Mouse (Mus musculus) limb, embryonic 10.5 days (tissue): ENCODE data around the gene Slc46a2. TPM values are rescaled to one million over a fixed set of nuclear protein-coding genes. Genes with fewer than 3 reads are reported as not detected.

Experiments used
- DNase-seq: peaks from one replicate; pipeline ENCODE4 v3.0.0-alpha.2; 2017; ENCODE audit warnings: low spot score
- H3K27ac ChIP-seq: fragments of 300-500 bp; sonication (generic); 2 replicates; pipeline ENCODE4 v1.5.1; 2016; ENCODE audit warnings: mild to moderate bottlenecking
- H3K27me3 ChIP-seq: fragments of 300-500 bp; sonication (generic); 2 replicates; pipeline ENCODE4 v1.6.1; 2016; ENCODE audit warnings: low read depth, mild to moderate bottlenecking; ENCODE audit not compliant: poor library complexity, severe bottlenecking
- H3K36me3 ChIP-seq: fragments of 300-500 bp; sonication (generic); 2 replicates; pipeline ENCODE4 v1.6.1; 2016; ENCODE audit warnings: mild to moderate bottlenecking, moderate library complexity
- H3K4me1 ChIP-seq: fragments of 300-500 bp; sonication (generic); 2 replicates; pipeline ENCODE4 v1.6.1; 2016
- H3K4me3 ChIP-seq: fragments of 300-500 bp; sonication (generic); 2 replicates; pipeline ENCODE4 v1.5.1; 2016; ENCODE audit warnings: mild to moderate bottlenecking, moderate library complexity
- H3K9me3 ChIP-seq: fragments of 300-500 bp; sonication (generic); replicated peaks from 2 replicates; pipeline ENCODE4 v1.6.1; 2016; ENCODE audit warnings: mild to moderate bottlenecking
- WGBS: fragments of 180-500 bp; shearing (Covaris S2); methylation state at CpG from one replicate; pipeline ENCODE4 v1.1.7; 2016; 5-methylcytosine and 5-hydroxymethylcytosine counted together
- polyA plus RNA-seq: library from polyadenylated mRNA; unstranded; fragments of >200 nt; fragmentation: Nextera tagmentation; extraction: Ambion mirVana; gene quantifications from 2 replicates; pipeline ENCODE4 v1.2.1, GENCODE M21; 2016

The Slc46a2 gene
- polyA plus RNA-seq, 1 experiment from 2014 or later, result not detected

GRCm38 (mm10) chr4:59884136-59884696 is 30.6 kb downstream of the Slc46a2 start:
- no peaks in the 10 kb centered on the region for H3K4me1 ChIP-seq
- H3K27ac ChIP-seq, result no peak overlapping the region
- 81% methylated on average over 6 of the region's 6 CpGs for WGBS
- no peaks in the 10 kb centered on the region for H3K9me3 ChIP-seq
- H3K36me3 ChIP-seq, result peaks cover 10% of the 10 kb centered on the region
- no peak overlapping the region for H3K4me3 ChIP-seq
- H3K27me3 ChIP-seq, result no peaks in the 10 kb centered on the region
- DNase-seq, result no peak

DNA sequence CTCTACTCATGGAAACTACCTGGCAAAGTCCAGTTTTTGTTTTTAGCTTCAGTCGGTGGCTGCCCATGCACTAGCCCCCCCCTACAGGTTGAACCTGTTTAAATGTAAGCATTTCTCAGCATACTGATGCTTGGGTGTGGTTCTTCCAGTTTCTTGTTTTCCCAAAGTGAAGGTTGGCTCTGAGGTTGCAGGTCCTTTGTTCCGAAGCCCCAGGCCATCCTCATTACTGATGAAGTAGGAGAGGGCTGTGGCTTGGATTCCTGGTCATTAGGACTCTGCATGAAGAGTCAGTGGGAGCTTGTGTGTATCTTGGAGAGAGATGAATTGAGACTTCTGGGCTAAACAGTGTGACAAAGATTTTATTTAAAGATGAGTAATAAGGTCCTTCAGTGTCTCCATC is 33.6 kb downstream of the Slc46a2 start:
- no peak for DNase-seq
- WGBS, result 91% methylated on average over 2 of the region's 2 CpGs
- Histone ChIP-seq H3K4me1 (no peaks in the 10 kb centered on the region), H3K4me3 (no peak overlapping the region), H3K27me3 (no peaks in the 10 kb centered on the region), H3K36me3 (peaks cover 7% of the 10 kb centered on the region), H3K27ac (no peak overlapping the region), H3K9me3 (no peaks in the 10 kb centered on the region)

- Histone ChIP-seq H3K36me3 (0 out of 2 replicates have a peak, but pooled peaks cover 6% of the 10 kb centered on the region), H3K4me1 (no peaks in the 10 kb centered on the region), H3K27ac (no peak overlapping the region), H3K4me3 (no peak overlapping the region), H3K9me3 (no peaks in the 10 kb centered on the region), H3K27me3 (no peaks in the 10 kb centered on the region)
- no peak for DNase-seq
- 90% methylated on average over 5 of the region's 5 CpGs for WGBS
Measured at GRCm38 (mm10) chr4:59880725-59881124, 34.1 kb downstream of the Slc46a2 start.

- no peak for DNase-seq
- Histone ChIP-seq H3K4me1 (no peaks in the 10 kb centered on the region), H3K4me3 (no peak overlapping the region), H3K27ac (no peak overlapping the region), H3K9me3 (no peaks in the 10 kb centered on the region), H3K27me3 (no peaks in the 10 kb centered on the region), H3K36me3 (0 out of 2 replicates have a peak, but pooled peaks cover 6% of the 10 kb centered on the region)
- WGBS, result 95% methylated on average over 3 of the region's 3 CpGs
Measured at GRCm38 (mm10) chr4:59879444-59879843, 35.4 kb downstream of the Slc46a2 start.

DNA sequence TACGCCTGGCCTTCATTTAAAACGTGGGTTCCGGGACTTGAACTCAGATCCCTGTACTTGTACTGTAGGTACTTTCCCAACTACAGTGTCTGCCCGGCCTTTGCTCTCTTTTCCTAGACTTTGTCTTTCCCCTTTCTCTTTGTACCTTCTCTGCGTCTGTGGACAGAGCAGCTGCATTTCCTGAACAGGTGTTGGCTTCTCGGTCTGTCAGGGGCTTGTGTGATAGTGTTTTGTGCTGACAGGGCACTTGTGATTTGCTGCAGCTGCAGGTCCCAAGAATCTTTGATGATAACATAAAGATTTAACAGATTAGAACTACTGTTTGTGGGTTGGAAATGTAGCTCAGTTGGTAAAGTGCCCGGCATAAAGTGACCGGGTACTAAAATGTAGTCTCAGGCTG is 36.3 kb downstream of the Slc46a2 start:
- DNase-seq, result no peak
- Histone ChIP-seq H3K36me3 (0 out of 2 replicates have a peak, but pooled peaks cover 6% of the 10 kb centered on the region), H3K4me3 (no peak overlapping the region), H3K9me3 (no peaks in the 10 kb centered on the region), H3K27ac (no peak overlapping the region), H3K27me3 (no peaks in the 10 kb centered on the region), H3K4me1 (no peaks in the 10 kb centered on the region)
- WGBS, result 92% methylated on average over 8 of the region's 8 CpGs

GRCm38 (mm10) chr4:59877025-59877424 is 37.8 kb downstream of the Slc46a2 start:
- Histone ChIP-seq H3K27me3 (no peaks in the 10 kb centered on the region), H3K4me3 (no peak overlapping the region), H3K4me1 (no peaks in the 10 kb centered on the region), H3K36me3 (no peaks in the 10 kb centered on the region), H3K9me3 (no peaks in the 10 kb centered on the region), H3K27ac (no peak overlapping the region)
- WGBS, result 90% methylated on average over 2 of the region's 2 CpGs
- no peak for DNase-seq

DNA sequence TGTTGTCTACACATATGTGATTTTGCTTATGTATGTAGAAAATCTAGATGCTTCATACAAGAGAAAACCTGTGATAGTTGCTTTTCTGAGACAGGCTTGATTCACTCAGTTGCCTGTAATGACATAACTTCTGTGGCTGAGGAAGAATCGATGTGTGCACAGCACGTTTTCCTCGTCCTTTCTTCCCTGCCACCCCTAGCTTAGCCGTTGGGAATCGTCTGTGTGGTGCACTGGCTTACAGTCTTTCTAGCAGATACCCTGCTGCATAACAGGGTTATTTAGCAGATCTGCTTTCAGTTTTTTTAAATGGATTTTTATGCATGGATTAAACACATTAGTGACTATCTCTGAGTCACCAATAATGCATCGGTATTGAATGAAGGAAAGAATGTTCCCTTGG is 38.3 kb downstream of the Slc46a2 start:
- H3K36me3 ChIP-seq, result no peaks in the 10 kb centered on the region
- no peak overlapping the region for H3K4me3 ChIP-seq
- no peaks in the 10 kb centered on the region for H3K27me3 ChIP-seq
- H3K4me1 ChIP-seq, result no peaks in the 10 kb centered on the region
- 91% methylated on average over 6 of the region's 6 CpGs for WGBS
- no peak overlapping the region for H3K27ac ChIP-seq
- DNase-seq, result no peak
- H3K9me3 ChIP-seq, result no peaks in the 10 kb centered on the region

DNA sequence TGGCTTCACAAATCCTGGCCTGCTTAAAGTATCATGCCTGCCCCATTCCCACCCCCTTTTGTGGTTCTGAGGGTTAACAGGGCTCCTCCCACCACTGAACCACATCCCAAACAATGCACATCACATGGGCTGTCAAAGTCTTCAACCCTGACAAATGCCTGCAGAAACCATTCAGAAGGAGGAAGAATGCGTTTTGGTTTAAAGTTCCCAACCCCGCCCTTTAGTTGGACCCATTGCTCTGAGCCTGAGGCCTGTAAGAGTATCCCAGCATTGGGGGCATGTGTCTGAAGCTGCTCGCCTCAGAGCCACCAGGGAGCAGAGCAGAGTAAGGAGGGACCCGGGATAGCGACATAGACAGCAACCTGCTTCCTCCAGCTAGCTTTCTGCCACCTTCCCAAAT is 41.0 kb downstream of the Slc46a2 start:
- no peak overlapping the region for H3K4me3 ChIP-seq
- no peaks in the 10 kb centered on the region for H3K9me3 ChIP-seq
- H3K27ac ChIP-seq, result no peak overlapping the region
- no peaks in the 10 kb centered on the region for H3K36me3 ChIP-seq
- no peaks in the 10 kb centered on the region for H3K27me3 ChIP-seq
- no peaks in the 10 kb centered on the region for H3K4me1 ChIP-seq
- DNase-seq, result no peak
- WGBS, result 56% methylated on average over 5 of the region's 5 CpGs

DNA sequence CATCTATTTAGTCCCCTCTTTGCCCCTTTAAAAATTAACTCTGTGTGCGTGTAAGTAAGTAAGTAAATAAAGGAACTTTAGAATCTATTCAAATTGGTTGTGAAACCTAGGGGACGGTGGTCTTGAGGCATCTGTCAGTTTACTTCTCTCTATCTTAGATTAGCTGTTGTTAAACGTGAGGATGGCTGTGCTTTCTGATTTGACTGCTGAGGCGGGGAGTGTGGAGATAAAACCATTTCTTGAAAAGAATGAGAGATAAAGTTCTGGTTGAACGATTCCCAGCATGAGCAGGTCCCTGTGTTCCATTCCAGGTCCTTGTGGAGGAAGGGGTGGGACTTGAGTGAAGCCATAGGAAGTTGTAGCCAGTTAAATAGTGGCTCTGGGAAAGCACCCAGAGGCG is 41.6 kb downstream of the Slc46a2 start:
- Histone ChIP-seq H3K36me3 (no peaks in the 10 kb centered on the region), H3K27ac (no peak overlapping the region), H3K4me1 (no peaks in the 10 kb centered on the region), H3K9me3 (no peaks in the 10 kb centered on the region), H3K27me3 (no peaks in the 10 kb centered on the region), H3K4me3 (no peak overlapping the region)
- WGBS, result 83% methylated on average over 6 of the region's 6 CpGs
- DNase-seq, result no peak

DNA sequence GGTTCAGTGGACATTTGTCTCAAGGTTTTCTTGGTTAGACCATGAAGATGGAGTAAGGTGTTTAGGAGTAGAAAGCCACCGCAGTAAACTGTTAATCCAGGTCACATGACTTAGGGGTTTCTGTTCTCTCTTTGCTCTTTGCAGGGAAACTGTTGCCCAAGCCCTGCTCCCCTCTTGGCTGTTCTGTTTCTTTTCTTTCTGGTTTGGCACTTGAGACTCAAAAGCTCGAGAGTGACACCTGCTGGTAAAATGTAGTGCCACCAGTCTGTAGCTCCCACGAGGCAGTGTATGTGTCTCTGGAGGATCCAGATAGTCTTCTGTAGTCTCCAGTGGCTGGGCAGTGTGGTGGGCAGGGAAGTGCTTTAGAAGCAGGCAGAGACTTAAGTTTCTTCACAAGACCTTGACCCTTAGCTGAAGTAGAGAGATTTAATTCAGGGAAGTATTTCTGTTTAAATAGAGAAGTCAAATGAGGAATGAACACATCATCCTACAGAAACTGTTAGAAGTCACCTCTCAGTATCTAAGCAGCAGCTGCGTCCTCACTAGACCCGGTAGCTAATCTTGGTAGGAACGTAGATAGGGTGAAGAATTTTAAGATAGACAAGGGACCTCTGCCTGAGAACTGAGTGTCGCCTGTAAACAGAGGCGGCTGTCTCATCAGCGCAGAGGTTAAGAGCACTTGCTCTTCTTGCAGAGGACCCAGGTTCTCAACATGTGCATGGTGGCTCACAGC is 43.8 kb downstream of the Slc46a2 start:
- WGBS, result 62% methylated on average over 9 of the region's 9 CpGs
- Histone ChIP-seq H3K9me3 (no peaks in the 10 kb centered on the region), H3K36me3 (no peaks in the 10 kb centered on the region), H3K4me3 (no peak overlapping the region), H3K27ac (no peak overlapping the region), H3K27me3 (no peaks in the 10 kb centered on the region), H3K4me1 (no peaks in the 10 kb centered on the region)
- DNase-seq, result peak; percentile 67

DNA sequence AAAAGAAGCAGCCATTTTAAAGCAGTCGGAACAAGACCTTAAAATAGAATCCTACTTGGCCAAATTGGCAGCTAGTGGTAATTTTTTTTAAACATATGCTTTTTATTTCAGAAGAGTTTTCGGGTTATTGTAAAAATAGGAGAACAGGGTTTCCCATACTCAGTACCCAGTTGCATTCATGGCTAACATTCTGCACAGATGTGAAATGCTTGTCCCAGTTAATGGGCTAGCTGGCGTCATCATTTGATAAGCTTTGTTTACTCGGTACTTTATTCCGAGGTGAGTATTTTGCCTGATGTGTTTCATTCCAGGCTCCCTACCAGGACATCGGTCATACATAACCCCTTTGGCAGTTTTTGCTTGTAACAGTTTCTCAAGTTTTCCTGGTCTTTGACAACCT is 44.4 kb downstream of the Slc46a2 start:
- no peak for DNase-seq
- no peaks in the 10 kb centered on the region for H3K27me3 ChIP-seq
- no peaks in the 10 kb centered on the region for H3K36me3 ChIP-seq
- no peaks in the 10 kb centered on the region for H3K9me3 ChIP-seq
- H3K4me1 ChIP-seq, result no peaks in the 10 kb centered on the region
- H3K4me3 ChIP-seq, result no peak overlapping the region
- 89% methylated on average over 6 of the region's 6 CpGs for WGBS
- no peak overlapping the region for H3K27ac ChIP-seq

DNA sequence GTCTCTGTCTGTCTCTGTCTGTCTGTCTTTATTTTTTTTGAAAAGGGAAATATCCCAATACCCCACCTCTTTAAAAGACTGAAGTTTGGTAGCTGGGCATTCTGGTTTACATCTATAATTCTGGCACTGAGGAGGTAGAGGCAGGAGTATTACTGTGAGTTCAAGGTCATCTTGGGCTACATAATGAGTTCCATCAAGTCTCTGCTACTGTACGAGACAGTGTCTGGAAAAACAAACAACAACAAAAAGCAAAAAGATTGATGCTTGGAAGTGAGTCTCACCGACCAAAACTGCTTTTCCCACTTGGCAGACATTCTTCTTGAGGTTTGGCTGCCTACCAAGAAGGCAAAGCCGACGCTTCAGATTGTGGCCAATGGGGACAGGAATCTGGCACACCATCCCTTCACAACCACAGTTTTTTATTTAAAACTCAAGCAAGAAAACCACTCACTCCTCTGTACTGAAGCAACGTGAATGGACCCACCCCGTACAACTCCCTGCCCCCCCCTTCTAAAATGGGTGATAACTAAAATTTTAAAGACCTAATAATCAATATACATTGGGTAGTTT is 45.3 kb downstream of the Slc46a2 start:
- no peaks in the 10 kb centered on the region for H3K36me3 ChIP-seq
- H3K27ac ChIP-seq, result no peak overlapping the region
- no peaks in the 10 kb centered on the region for H3K9me3 ChIP-seq
- H3K4me1 ChIP-seq, result no peaks in the 10 kb centered on the region
- H3K27me3 ChIP-seq, result no peaks in the 10 kb centered on the region
- DNase-seq, result no peak
- no peak overlapping the region for H3K4me3 ChIP-seq
- WGBS, result 86% methylated on average over 6 of the region's 6 CpGs

DNA sequence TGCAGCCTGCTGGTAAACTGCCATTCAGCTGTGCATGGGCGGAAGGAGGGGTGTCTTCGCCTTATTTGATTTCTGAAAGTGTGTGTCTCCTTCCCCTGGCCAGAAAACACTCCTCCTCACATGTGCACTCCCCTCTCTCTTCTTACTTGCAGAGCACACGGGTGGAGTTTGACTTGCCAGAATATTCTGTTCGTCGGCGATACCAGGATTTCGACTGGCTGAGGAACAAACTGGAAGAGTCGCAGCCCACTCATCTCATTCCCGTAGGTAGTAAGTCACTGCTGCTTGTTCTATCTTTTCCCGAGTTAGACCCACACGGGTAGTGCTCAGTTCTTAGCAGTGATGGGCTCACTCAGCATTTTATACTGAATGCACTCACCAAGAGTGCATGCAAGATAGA is 46.8 kb downstream of the Slc46a2 start:
- 87% methylated on average over 11 of the region's 11 CpGs for WGBS
- H3K27ac ChIP-seq, result no peak overlapping the region
- H3K36me3 ChIP-seq, result no peaks in the 10 kb centered on the region
- DNase-seq, result no peak
- no peaks in the 10 kb centered on the region for H3K4me1 ChIP-seq
- H3K27me3 ChIP-seq, result no peaks in the 10 kb centered on the region
- no peaks in the 10 kb centered on the region for H3K9me3 ChIP-seq
- no peak overlapping the region for H3K4me3 ChIP-seq
